Mouse (Mus musculus) kidney, postnatal 0 days (tissue): Measurements from ENCODE around the gene Per3. TPM values are rescaled to one million over a fixed set of nuclear protein-coding genes. Genes with fewer than 3 reads are reported as not detected.

ENCODE experiments used
- ATAC-seq: fragments of 200-750 bp; cut with Nextera tagmentation; replicated peaks from 2 replicates; pipeline ENCODE4 v1.8.0; 2017; ENCODE audit warnings: low read depth, moderate number of reproducible peaks, moderate TSS enrichment, moderate library complexity; ENCODE audit not compliant: low FRiP score
- DNase-seq: peaks from one replicate; pipeline ENCODE4 v3.0.0-alpha.2; 2016; ENCODE audit warnings: low spot score
- H3K27ac ChIP-seq: fragments of 300-500 bp; sonication (generic); 2 replicates; pipeline ENCODE4 v1.5.1; 2014; ENCODE audit warnings: mild to moderate bottlenecking
- H3K27me3 ChIP-seq: fragments of 300-500 bp; sonication (generic); 2 replicates; pipeline ENCODE4 v1.6.1; 2014; ENCODE audit warnings: low read length, mixed read lengths; ENCODE audit not compliant: insufficient read depth
- H3K36me3 ChIP-seq: fragments of 300-500 bp; sonication (generic); 2 replicates; pipeline ENCODE4 v1.6.1; 2014; ENCODE audit warnings: low read length, mixed read lengths; ENCODE audit not compliant: insufficient read depth
- H3K4me1 ChIP-seq: fragments of 300-500 bp; sonication (generic); replicated peaks from 2 replicates; pipeline ENCODE4 v1.6.1; 2014; ENCODE audit warnings: antibody characterized with exemption, low read length, mixed read lengths; ENCODE audit not compliant: insufficient read depth
- H3K4me2 ChIP-seq: fragments of 300-500 bp; sonication (generic); 2 replicates; pipeline ENCODE4 v1.6.1; 2014; ENCODE audit warnings: mild to moderate bottlenecking, low read length, moderate library complexity, mixed read lengths
- H3K4me3 ChIP-seq: fragments of 300-500 bp; sonication (generic); replicated peaks from 2 replicates; pipeline ENCODE4 v1.5.1; 2014; ENCODE audit warnings: low read depth, low read length
- H3K9ac ChIP-seq: fragments of 300-500 bp; sonication (generic); 2 replicates; pipeline ENCODE4 v1.6.1; 2014; ENCODE audit warnings: low read depth, low read length
- H3K9me3 ChIP-seq: fragments of 300-500 bp; sonication (generic); replicated peaks from 2 replicates; pipeline ENCODE4 v1.6.1; 2016; ENCODE audit warnings: low read length, inconsistent platforms, mixed read lengths
- CTCF ChIP-seq: IDR thresholded peaks from 2 replicates; pipeline ENCODE4 v1.5.1; 2016; ENCODE audit warnings: antibody characterized with exemption, low read depth, mild to moderate bottlenecking, moderate library complexity
- WGBS: fragments of 180-500 bp; shearing (Covaris S2); extraction: QIAGEN DNeasy Blood & Tissue Kit; methylation state at CpG from one replicate; pipeline ENCODE4 v1.1.7; 2014; 5-methylcytosine and 5-hydroxymethylcytosine counted together
- polyA plus RNA-seq: library from polyadenylated mRNA; unstranded; fragments of >200 nt; fragmentation: Nextera tagmentation; extraction: Ambion mirVana; gene quantifications from 2 replicates; pipeline ENCODE4 v1.2.1, GENCODE M21; 2015

The Per3 gene
- polyA plus RNA-seq, 1 experiment from 2014 or later, result 6.0 TPM

- Histone ChIP-seq H3K9me3 (no peaks in the 10 kb centered on the region), H3K27me3 (no peaks in the 10 kb centered on the region), H3K4me3 (peak within 1 kb of the TSS; percentile 85), H3K36me3 (peaks cover 5% of the 10 kb centered on the region; the same call in 1 of the 2 replicates), H3K4me1 (0 out of 2 replicates have a peak, but pooled peaks cover 3% of the 10 kb centered on the region), H3K27ac (peak within 1 kb of the TSS; percentile 94), H3K4me2 (peak within 1 kb of the TSS; percentile 62), H3K9ac (peak within 1 kb of the TSS; percentile 91)
- TF ChIP-seq CTCF, result peak; percentile 15; the same call in 1 of the 2 replicates
- under 1% methylated on average over 114 of the region's 114 CpGs for WGBS
- ATAC-seq (peak; percentile 99), DNase-seq (peak; percentile 100)
Measured at GRCm38 (mm10) chr4:151057347-151058321, 13.2 kb upstream of the Per3 start, which contains the start of gene Vamp3. Gene Vamp3, minus strand, starts transcription at chr4:151057963.

GRCm38 (mm10) chr4:151051162-151051561, 6.7 kb upstream of the Per3 start:
- peaks cover 41% of the 10 kb centered on the region for H3K36me3 ChIP-seq
- ATAC-seq (no peak), DNase-seq (no peak)
- H3K27ac ChIP-seq, result no peak overlapping the region
- 0 out of 2 replicates have a peak, but pooled peaks cover 3% of the 10 kb centered on the region for H3K4me1 ChIP-seq
- 79% methylated on average over 1 of the region's 1 CpGs for WGBS
- H3K4me3 ChIP-seq, result no peak overlapping the region
- no peak for TF ChIP-seq CTCF
- H3K27me3 ChIP-seq, result no peaks in the 10 kb centered on the region
- H3K4me2 ChIP-seq, result no peak overlapping the region
- H3K9me3 ChIP-seq, result no peaks in the 10 kb centered on the region
- no peak overlapping the region for H3K9ac ChIP-seq

GRCm38 (mm10) chr4:151046524-151046923, 2.1 kb upstream of the Per3 start:
- no peak overlapping the region for H3K27ac ChIP-seq
- no peak for TF ChIP-seq CTCF
- peaks cover 9% of the 10 kb centered on the region for H3K4me1 ChIP-seq
- ATAC-seq (no peak), DNase-seq (no peak)
- no peaks in the 10 kb centered on the region for H3K9me3 ChIP-seq
- 90% methylated on average over 3 of the region's 3 CpGs for WGBS
- H3K4me2 ChIP-seq, result no peak overlapping the region
- H3K4me3 ChIP-seq, result no peak overlapping the region
- no peak overlapping the region for H3K9ac ChIP-seq
- peaks cover 35% of the 10 kb centered on the region for H3K36me3 ChIP-seq
- H3K27me3 ChIP-seq, result no peaks in the 10 kb centered on the region

GRCm38 (mm10) chr4:151044944-151045570, 592 bp upstream of the Per3 start:
- no peak for TF ChIP-seq CTCF
- Histone ChIP-seq H3K36me3 (peaks cover 28% of the 10 kb centered on the region), H3K27ac (peak overlapping the region; percentile 76; the same call in 1 of the 2 replicates), H3K4me3 (peak overlapping the region; percentile 56), H3K9ac (peak overlapping the region; percentile 76; the same call in 1 of the 2 replicates), H3K4me1 (peaks cover 9% of the 10 kb centered on the region), H3K4me2 (peak overlapping the region; percentile 99), H3K27me3 (no peaks in the 10 kb centered on the region), H3K9me3 (no peaks in the 10 kb centered on the region)
- ATAC-seq, result no peak
- DNase-seq, result no peak
- 6% methylated on average over 21 of the region's 21 CpGs for WGBS

- Histone ChIP-seq H3K9ac (peak overlapping the region; percentile 76; the same call in 1 of the 2 replicates), H3K27me3 (no peaks in the 10 kb centered on the region), H3K4me3 (peak overlapping the region; percentile 56), H3K4me1 (peaks cover 9% of the 10 kb centered on the region), H3K9me3 (no peaks in the 10 kb centered on the region), H3K27ac (no peak overlapping the region), H3K4me2 (peak overlapping the region; percentile 99), H3K36me3 (peaks cover 14% of the 10 kb centered on the region; the same call in 1 of the 2 replicates)
- peak; percentile 12 for DNase-seq
- no peak for TF ChIP-seq CTCF
- WGBS, result 34% methylated on average over 5 of the region's 5 CpGs
- ATAC-seq, result no peak
Measured at GRCm38 (mm10) chr4:151043281-151043680, 1.2 kb downstream of the Per3 start.

GRCm38 (mm10) chr4:151041506-151041905, 3.0 kb downstream of the Per3 start:
- Histone ChIP-seq H3K9ac (no peak overlapping the region), H3K4me1 (peaks cover 9% of the 10 kb centered on the region), H3K4me3 (no peak overlapping the region), H3K27me3 (no peaks in the 10 kb centered on the region), H3K36me3 (0 out of 2 replicates have a peak, but pooled peaks cover 3% of the 10 kb centered on the region), H3K27ac (no peak overlapping the region), H3K9me3 (no peaks in the 10 kb centered on the region), H3K4me2 (no peak overlapping the region)
- DNase-seq, result no peak
- no peak for TF ChIP-seq CTCF
- WGBS, result 82% methylated on average over 5 of the region's 5 CpGs
- ATAC-seq, result no peak
